Mouse (Mus musculus) gastrocnemius, postnatal 36 days (tissue): ENCODE measurements around the gene Slc1a2. TPM values are rescaled to one million over a fixed set of nuclear protein-coding genes. Genes with fewer than 3 reads are reported as not detected.

Source experiments
- DNase-seq, 2 experiments: peaks; one replicate each; pipeline ENCODE4 v3.0.0; 2022
- intact Hi-C: fragments of 180-260 bp; cut with DNase I; formaldehyde crosslinking; loops from one replicate; pipeline ENCODE4 v1.15.1; 2025
- total RNA-seq, 2 experiments: library from RNA; stranded (reverse); gene quantifications; 2 replicates each; pipeline ENCODE4 v1.2.3; 2021

Gene Slc1a2
- total RNA-seq, 2 experiments from 2014 or later = 0.20 to 0.69 TPM

DNA sequence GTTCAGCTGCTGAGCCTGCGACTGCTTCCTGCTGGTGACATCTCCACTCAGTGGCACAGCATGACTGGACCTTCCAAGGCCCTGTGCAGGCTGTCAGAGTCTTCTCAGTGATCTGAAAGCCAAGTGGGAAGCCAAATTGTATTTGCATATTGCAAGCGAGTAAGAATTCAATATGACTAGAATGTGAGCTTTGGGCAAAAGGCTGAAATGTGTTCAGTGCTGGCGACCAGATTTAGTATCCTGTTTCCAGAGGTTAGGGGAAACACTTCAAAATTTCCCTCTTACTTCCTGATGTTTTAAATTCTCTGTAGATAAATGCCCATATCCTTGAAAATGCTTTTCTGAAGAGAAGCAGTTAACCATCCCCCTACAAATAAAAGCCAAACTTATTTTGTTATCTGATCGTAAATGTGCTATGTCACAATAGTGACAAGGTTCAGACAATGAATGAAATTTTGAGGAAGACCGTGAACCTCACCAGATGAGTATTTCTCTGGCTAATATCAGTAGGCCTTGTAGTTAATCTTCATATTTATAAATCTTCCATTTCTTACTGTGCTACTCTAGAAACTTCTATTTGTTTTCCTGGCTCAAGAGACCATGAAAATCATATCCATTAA, 98.9 kb downstream of the Slc1a2 start:
- no peak for DNase-seq
- intact Hi-C loops = no loop called here

DNA sequence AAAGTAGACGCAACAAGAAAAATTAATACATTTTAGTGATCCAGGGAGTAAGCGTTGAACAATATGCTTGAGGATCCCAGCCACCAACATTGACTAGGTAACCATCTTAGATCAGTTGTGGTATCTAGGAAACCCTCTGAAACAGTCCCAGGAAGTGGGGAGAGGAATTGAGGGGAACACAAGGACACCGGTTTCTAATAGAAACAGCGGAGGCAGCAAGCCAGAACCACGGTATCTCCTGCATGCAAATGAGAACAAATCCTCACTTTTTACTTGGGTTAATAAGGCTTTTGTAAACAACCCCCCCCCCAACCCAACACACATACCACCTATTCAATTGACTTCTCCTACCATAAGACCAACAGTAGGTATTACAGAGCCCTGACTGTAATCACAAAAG, 101.0 kb downstream of the Slc1a2 start:
- DNase-seq = no peak
- intact Hi-C loops = no loop called here

GRCm38 (mm10) chr2:102760284-102761072, 102.0 kb downstream of the Slc1a2 start:
- intact Hi-C loops = no loop called here

GRCm38 (mm10) chr2:102763176-102763575, 104.7 kb downstream of the Slc1a2 start:
- intact Hi-C loops = no loop called here
- DNase-seq = no peak

More at GRCm38 (mm10) chr2:102760284-102761072, 102.0 kb downstream of the Slc1a2 start:
- peak in 1 of 2 experiments; percentile 24 for DNase-seq

GRCm38 (mm10) chr2:102763991-102764390, 105.5 kb downstream of the Slc1a2 start:
- no peak for DNase-seq
- intact Hi-C loops = no loop called here

GRCm38 (mm10) chr2:102764602-102765374, 106.3 kb downstream of the Slc1a2 start:
- intact Hi-C loops = no loop called here
- DNase-seq = no peak

DNA sequence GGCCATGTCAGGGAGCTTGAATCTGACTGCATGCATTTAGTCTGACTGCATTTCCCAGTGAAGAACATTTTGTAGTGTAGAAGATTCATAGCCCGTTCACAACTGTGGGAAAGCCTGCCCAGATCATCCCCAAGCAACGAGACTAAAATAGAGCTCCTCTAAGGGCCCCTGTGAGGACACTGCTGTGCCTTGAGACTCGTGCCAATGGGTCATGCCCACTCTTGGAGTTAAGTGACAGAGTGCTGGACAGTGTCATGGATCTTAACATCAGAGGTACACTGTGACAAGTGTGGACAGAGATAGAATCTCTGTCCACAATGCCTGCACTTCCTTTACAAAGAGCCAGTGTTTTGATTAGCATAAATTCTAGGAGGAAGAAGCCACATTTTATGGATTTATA, 109.8 kb downstream of the Slc1a2 start:
- intact Hi-C loops = no loop called here
- DNase-seq = no peak

GRCm38 (mm10) chr2:102771304-102771703, 112.8 kb downstream of the Slc1a2 start:
- no peak for DNase-seq
- intact Hi-C loops = no loop called here

- no peak for DNase-seq
- intact Hi-C loops = no loop called here
Observed at GRCm38 (mm10) chr2:102772276-102772675, 113.8 kb downstream of the Slc1a2 start.

DNA sequence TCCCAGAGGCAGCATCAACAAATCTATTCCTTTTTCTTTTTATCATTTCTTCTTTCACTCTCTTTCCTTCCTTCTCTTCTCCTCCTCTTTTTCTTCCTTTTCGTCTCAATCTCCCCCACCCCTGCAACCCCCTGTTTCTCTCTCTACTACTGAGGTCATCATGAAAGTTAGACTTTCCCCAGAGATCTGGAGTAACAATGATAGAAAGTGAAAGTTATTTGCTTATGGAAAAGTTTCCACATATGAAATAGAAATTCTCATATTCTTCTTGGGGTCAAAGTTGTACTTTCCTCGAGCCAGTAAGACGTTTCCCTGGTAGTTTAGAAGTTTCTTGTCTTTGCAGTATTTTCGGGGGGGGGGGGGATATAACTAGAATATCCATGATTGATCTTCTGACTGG, 116.2 kb downstream of the Slc1a2 start:
- intact Hi-C loops = no loop called here
- no peak for DNase-seq

DNA sequence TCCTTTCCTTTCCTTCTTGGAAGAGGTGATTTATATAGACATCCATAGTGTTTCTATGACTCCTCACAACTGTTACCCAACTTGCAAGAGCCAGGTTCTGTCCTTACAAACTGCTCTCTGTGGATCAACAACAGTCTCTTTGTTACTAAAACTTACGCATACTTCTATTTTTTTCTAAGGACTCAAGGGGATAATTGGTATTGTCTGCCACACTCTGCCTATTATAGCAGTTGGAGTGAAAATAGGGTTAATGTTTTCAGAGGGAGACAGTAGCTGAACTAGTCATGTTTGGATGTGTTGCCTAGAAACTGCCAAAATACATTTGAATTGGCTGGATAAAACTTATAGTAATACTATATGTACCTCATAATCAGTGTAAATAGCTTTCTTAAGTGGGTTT, 117.1 kb downstream of the Slc1a2 start:
- DNase-seq = no peak
- intact Hi-C loops = no loop called here

- intact Hi-C loops = no loop called here
- DNase-seq = no peak
Observed at GRCm38 (mm10) chr2:102778208-102778607, 119.7 kb downstream of the Slc1a2 start.

GRCm38 (mm10) chr2:102782751-102783150, 124.3 kb downstream of the Slc1a2 start:
- no peak for DNase-seq
- intact Hi-C loops = no loop called here

DNA sequence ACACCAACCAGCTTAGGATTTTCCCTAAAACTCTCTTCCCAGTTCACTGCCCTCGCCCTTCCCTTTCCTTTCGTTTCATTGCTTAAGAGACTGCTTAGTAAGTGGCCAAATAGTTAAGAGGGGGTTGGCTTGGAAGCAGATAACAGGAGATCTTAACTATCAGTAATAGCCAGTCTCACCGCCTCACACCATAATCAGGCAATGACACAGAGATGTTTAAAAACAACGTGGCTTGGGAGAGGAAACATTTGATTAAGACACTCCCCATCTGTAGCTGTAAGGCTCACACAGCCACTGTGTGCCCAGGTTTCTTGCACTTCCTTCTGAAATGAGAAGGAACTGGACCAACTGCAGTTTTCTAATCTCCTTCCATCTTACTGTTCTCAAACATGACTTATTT, 127.2 kb downstream of the Slc1a2 start:
- intact Hi-C loops = no loop called here
- no peak for DNase-seq

DNA sequence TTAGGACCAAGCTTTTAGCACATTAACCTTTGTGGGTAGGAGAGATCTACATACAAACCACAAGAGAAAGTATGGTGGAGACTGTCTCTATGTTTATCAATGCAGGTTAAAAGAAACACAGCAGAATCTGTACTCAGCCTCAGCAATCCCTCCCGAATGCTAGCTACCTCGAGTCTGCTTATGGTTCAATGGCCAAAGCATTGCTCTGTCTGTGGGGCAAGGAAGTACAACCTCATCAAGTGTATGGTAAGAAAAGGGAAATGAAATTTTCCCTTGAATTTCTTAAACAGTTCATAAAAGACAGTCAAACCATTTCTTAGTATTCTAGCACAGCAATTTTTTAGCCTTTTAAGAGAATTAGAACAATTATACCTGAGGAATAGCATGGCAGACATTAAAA, 133.2 kb downstream of the Slc1a2 start:
- DNase-seq = no peak
- intact Hi-C loops = no loop called here

DNA sequence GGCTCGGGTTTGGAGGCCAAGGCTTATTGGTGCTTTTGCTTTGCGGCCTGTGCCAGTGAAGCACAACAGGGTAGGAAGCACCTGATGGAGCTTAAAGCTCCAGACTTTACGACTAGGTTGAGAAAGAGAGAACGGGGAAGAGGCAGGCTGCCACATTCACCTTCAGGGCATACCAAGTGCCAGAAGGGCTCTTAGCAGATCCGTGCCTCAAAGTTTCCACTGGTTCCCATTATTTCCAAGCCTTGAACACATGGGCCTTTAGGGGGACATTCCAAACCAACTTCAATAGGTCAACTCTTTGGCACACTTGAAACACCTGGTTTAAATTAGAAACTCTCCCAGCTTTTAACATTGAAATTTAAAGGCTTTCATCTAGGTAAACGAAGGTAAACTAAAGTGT, 134.3 kb downstream of the Slc1a2 start:
- intact Hi-C loops = no loop called here
- no peak for DNase-seq

DNA sequence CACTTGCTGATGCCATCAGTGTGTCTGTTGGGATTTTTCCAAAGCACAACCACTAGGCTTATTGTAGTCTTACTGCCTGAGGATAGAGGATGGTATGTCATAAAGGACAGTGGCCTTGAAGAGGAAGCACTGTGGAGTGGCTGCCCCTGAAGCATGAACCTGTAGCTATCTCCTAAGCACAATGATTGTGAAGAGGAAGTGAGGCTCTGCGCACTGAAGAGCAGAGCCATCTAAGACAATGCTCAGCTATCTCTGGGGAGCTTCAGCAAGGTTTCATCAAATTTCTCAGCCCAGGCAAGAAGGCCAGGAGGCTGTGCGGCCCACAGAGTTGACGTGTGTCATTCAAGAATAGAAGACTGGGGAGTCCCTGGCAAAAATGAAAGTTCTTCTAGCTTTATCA, 136.6 kb downstream of the Slc1a2 start:
- intact Hi-C loops = no loop called here
- DNase-seq = no peak

DNA sequence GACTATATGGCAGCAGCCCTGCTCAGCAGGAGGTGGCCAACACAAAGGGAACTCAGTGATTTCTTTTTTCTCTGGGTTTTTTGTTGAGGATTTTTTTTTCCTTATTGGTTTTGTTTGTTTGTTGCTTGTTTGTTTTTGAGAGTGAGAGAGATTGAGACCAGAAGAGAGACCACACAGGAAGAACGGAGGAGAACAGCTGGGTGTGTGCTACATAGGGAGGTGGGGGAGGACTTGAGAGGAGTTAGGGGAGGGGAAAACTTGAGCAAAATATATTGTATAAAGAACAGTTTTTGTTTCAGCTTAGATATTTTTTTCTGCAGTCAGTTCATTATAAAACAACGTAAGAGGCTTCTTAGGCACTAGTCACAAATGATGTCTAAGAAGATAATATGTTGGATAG, 139.7 kb downstream of the Slc1a2 start:
- no peak for DNase-seq

DNA sequence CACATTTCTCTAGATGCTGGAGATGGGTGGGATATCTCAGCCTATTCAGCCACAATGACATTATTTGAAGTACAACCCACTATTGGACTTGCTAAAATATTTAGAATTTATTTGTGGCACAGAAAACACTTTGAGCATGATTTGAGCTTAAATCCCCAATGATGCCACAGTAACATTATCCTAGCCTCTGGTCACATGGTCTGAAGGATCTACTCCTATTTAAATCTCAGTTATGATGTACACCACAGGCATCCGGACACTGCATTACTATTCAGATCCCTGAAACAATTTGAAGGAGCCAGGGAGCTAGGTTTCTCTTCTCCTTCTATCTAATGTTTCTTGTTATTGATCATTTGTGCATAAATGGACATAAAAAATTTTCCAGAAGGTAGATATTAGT, 143.4 kb downstream of the Slc1a2 start:
- intact Hi-C loops = loop anchor here (10.0 kb wide), 1 partner anchor 543 kb away; no protein-coding TSS in a partner anchor
- no peak for DNase-seq

More for the DNA sequence above, 139.7 kb downstream of the Slc1a2 start:
- intact Hi-C loops = no loop called here

GRCm38 (mm10) chr2:102804109-102804508, 145.7 kb downstream of the Slc1a2 start:
- intact Hi-C loops = loop anchor here (2.0 to 10.0 kb wide), 2 partner anchors 213 to 541 kb away; no protein-coding TSS in a partner anchor
- DNase-seq = no peak

DNA sequence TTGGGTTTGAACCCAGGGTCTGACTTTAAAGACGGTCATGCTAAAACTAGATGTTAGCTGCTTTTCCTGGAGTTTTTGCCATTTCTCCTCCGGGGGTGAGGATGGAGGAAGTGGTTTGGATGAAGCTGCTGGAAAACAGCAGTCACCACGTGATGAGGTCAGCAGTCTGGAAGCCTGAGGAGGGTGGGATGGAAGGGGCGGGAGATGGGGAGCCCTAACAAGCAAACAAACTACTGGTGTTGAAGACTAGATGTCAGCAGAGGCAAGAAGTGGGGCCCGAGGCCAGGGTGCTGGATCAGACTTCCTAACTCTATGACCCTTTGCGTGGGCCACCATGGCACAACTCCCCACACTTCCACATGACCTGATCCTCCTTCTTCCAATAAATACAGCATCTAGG, 146.8 kb downstream of the Slc1a2 start:
- no peak for DNase-seq
- intact Hi-C loops = loop anchor here (2.0 to 10.0 kb wide), 2 partner anchors 212 to 540 kb away; no protein-coding TSS in a partner anchor
